Mouse (Mus musculus) cerebellum, adult 2 months (tissue): Measurements from ENCODE around the gene Syt2. TPM values are rescaled to one million over a fixed set of nuclear protein-coding genes. Genes with fewer than 3 reads are reported as not detected.

Experiments
- DNase-seq, 2 experiments: peaks; one replicate each; pipeline ENCODE4 v3.0.0; 2021
- H3K27ac ChIP-seq: fragments of 200-500 bp; 2 replicates; pipeline ENCODE4 v1.5.1; 2012; ENCODE audit warnings: low read length, control low read depth, inconsistent platforms; ENCODE audit not compliant: insufficient read depth
- H3K27me3 ChIP-seq: fragments of 200-500 bp; 2 replicates; pipeline ENCODE4 v1.6.1; 2012; ENCODE audit warnings: inconsistent platforms, mild to moderate bottlenecking, low read length, moderate library complexity; ENCODE audit not compliant: control insufficient read depth, insufficient read depth
- H3K4me1 ChIP-seq: fragments of 200-500 bp; 2 replicates; pipeline ENCODE4 v1.6.1; 2011; ENCODE audit warnings: low read length; ENCODE audit not compliant: control insufficient read depth, insufficient read depth
- H3K4me3 ChIP-seq: fragments of 200-500 bp; replicated peaks from 2 replicates; pipeline ENCODE3; 2011; ENCODE audit warnings: mild to moderate bottlenecking, low read depth, low read length, control low read depth; ENCODE audit not compliant: insufficient read depth
- CTCF ChIP-seq: fragments of 200-500 bp; IDR thresholded peaks from 2 replicates; pipeline ENCODE4 v1.5.1; 2011; ENCODE audit warnings: low read depth, mild to moderate bottlenecking, control low read depth, low read length, moderate library complexity, borderline replicate concordance; ENCODE audit not compliant: insufficient read depth
- POLR2A ChIP-seq: fragments of 200-500 bp; IDR thresholded peaks from 2 replicates; pipeline ENCODE4 v1.6.1; 2011; ENCODE audit warnings: low read length, control low read depth, borderline replicate concordance; ENCODE audit not compliant: insufficient read depth
- WGBS: fragments of 180-500 bp; shearing (Covaris S2); methylation state at CpG from one replicate; pipeline ENCODE4 v1.1.7; 2018; 5-methylcytosine and 5-hydroxymethylcytosine counted together
- polyA plus RNA-seq: library from polyadenylated mRNA; depleted of rRNA; stranded (reverse); fragments of >200 nt; gene quantifications from 2 replicates; pipeline ENCODE4 v1.2.3, GENCODE M21; 2012

Gene Syt2
- polyA plus RNA-seq, 1 experiment = 318 TPM

DNA sequence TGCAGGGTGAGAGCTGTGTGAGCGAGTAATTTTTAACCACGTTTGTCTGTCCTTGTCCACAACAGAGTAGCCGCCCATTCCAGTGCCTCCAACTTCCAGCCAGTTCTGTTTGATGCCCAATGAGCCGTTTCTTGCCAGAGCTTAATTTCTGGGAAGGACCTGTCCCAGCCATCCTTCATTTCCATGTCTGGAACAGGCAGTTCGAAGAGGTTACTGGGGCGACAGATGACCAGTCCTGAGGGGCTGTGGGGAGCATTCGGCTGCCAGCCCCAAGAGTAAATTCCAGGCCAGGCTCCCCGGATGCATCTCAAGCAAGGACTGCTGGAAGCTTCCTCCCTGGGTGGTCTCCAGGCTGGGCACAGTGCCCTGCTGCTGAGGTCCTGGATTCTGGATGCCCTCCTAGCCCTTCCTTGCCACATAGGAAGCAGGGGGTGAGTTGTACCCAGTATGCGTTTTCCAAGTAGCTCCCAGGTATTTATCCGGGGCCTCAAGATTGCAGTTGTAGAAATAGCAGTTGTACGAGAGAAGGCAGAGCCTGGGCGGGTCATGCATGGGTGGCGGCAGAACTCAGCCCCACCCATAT is 4.9 kb downstream of the Syt2 start:
- H3K4me3 ChIP-seq = peak overlapping the region; percentile 1
- peak; percentile 64 to 65 for DNase-seq
- peak overlapping the region; percentile 55 for H3K27ac ChIP-seq
- H3K27me3 ChIP-seq = no peaks in the 10 kb centered on the region
- WGBS = 8% methylated on average over 13 of the region's 13 CpGs
- H3K4me1 ChIP-seq = peaks cover 44% of the 10 kb centered on the region
- TF ChIP-seq POLR2A = no peak
- no peak for TF ChIP-seq CTCF

DNA sequence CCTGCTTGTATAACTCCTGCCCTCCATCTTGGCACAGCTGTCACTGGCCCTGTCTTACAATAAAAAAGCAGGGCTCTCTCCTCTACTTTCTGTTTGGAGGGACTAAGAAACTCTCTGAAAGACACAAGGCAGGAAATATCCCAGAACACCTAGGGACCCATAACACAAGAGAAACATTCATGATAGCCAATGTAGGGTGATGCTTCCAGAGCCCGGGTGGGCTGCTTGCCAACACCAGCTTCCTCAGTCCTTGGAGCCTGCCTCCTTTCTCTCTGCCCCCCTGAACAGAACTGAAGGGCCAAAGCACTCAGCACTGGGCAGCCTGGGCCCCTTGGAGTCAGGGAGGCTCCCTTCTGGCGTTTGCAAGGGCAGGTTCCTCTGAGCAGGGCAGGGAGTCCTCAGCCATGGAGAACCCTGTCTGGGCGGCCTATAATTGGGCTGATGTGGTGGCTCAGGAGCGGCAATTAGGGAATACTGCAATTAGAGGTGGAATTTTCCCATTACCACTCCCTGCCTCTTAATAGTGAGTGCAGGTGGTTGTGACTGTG is 5.4 kb downstream of the Syt2 start:
- peaks cover 44% of the 10 kb centered on the region for H3K4me1 ChIP-seq
- 21% methylated on average over 4 of the region's 4 CpGs for WGBS
- TF ChIP-seq CTCF = no peak
- TF ChIP-seq POLR2A = no peak
- H3K27ac ChIP-seq = peak overlapping the region; percentile 55
- peak; percentile 62 to 66 for DNase-seq
- no peaks in the 10 kb centered on the region for H3K27me3 ChIP-seq
- H3K4me3 ChIP-seq = peak overlapping the region; percentile 25

DNA sequence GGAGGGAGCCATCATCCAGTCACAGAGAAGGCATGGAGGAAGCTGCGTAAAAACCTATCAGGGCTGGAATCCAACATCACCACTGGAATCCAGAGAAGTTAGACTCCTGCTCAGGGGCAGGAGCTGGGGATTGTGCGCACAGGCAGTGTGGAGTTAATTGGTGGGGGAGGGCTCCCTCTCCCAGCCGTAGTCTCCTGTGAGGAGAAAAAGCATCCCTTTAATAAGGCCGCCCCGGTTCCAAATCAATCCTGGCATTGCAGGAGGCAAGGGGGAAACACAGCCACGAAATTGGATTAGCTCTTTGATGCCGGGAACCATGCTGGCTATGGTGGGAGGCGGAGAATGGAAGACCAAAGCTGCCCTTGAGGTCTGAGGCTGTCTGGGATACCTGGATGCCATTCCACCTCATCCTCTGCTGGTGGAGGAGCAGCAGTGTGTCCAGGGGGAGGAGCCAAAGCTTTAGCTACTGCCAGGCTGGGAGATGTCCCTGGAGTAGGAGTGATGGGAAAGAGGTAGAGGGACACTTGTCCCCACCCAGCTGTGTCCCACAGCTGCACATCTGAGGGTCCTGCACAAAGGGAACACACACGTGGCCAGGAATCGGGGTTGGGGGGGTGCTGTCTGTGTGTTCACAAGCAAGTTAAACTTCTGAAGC is 7.3 kb downstream of the Syt2 start:
- Histone ChIP-seq H3K27me3 (no peaks in the 10 kb centered on the region), H3K27ac (no peak overlapping the region), H3K4me3 (no peak overlapping the region), H3K4me1 (peaks cover 46% of the 10 kb centered on the region)
- WGBS = 51% methylated on average over 10 of the region's 10 CpGs
- no peak for DNase-seq
- TF ChIP-seq POLR2A = no peak
- TF ChIP-seq CTCF = no peak

DNA sequence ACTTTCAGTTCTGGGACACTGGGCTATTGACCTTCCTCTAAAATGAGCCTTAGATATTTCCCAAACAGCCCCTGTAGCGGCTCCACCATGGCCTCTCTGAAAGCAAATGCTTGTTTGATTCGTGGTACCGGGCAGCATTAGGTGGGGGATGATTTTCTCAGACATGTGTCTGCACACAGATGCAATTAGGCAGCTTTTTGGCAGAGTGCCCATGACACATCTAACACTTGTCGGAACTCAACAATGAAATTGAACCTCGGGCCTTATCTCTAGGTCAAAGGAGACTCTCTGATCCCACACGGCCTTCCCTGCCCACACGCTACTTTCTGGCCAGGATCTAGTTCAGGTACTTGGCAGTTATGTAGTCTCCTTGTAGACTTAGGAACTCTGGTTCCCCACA is 12.4 kb downstream of the Syt2 start:
- Histone ChIP-seq H3K4me1 (peaks cover 21% of the 10 kb centered on the region), H3K27me3 (no peaks in the 10 kb centered on the region), H3K27ac (no peak overlapping the region; the same call in 1 of the 2 replicates), H3K4me3 (no peak overlapping the region)
- WGBS = 51% methylated on average over 7 of the region's 7 CpGs
- DNase-seq = no peak
- TF ChIP-seq CTCF (no peak), POLR2A (no peak)

DNA sequence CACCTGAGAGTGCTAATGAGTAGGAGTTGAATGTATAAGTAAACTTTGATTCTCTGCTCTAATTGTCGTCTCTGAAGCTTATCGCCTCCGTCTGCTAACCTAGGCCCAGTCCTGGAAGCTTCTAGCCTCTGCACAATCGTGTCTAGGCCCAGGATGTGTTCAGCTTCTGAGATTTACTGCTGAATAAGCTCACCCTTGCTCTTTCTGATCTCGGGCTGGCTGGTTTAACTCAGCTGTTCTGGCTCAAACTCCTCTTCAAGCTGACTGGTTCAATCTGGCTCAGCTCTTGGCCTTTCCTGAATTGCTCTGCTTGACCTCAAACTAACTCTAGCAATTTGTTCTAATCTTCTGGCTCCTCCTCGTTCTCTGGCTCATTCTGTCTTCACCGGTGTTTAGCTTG is 13.7 kb downstream of the Syt2 start:
- TF ChIP-seq POLR2A (no peak), CTCF (no peak)
- no peak overlapping the region for H3K4me3 ChIP-seq
- no peak for DNase-seq
- H3K27ac ChIP-seq = no peak overlapping the region
- no peaks in the 10 kb centered on the region for H3K27me3 ChIP-seq
- H3K4me1 ChIP-seq = peaks cover 20% of the 10 kb centered on the region
- 62% methylated on average over 7 of the region's 7 CpGs for WGBS

DNA sequence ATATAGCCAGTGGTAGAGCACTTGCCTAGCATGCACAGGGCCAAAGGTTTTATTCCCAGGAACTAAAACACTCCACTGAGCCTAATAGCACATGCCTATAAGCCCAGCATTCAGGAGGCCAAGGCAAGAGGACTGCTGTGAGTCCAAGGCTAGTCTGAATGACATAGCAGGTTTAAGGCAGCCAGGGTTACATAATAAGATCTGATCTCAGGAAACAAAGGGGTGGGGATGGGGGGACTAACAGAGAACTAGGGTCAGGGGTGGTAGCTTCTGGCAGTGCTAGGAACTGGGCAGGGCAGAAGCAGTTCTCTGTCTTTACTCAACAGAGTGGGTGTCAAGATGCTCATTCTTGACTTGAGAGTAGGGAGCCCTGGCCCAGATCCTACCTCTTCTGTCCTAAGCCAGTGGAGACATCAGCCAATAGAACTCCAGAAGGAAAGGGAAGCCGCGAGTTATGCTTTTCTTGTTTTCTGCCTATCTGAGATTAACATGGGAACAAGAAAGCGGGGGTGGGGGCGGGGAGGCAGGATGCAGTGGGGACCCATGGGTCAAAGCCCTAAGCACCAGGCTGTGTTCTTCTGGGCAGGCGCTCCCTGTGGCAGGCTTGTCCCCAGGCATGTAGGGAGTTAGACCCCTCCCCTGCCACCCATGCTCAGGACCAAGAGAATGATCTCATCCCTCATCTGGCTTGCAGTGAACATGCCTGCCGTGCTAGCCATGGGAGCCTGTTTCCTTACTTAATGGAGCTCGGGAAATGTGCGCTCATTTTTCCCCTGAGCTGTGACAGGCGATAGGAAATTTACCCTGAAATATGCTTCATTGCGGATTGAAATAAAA is 25.0 kb downstream of the Syt2 start:
- TF ChIP-seq CTCF (no peak), POLR2A (no peak)
- no peak for DNase-seq
- H3K4me1 ChIP-seq = peaks cover 39% of the 10 kb centered on the region
- H3K27me3 ChIP-seq = no peaks in the 10 kb centered on the region
- H3K27ac ChIP-seq = no peak overlapping the region
- no peak overlapping the region for H3K4me3 ChIP-seq
- WGBS = 60% methylated on average over 10 of the region's 10 CpGs

DNA sequence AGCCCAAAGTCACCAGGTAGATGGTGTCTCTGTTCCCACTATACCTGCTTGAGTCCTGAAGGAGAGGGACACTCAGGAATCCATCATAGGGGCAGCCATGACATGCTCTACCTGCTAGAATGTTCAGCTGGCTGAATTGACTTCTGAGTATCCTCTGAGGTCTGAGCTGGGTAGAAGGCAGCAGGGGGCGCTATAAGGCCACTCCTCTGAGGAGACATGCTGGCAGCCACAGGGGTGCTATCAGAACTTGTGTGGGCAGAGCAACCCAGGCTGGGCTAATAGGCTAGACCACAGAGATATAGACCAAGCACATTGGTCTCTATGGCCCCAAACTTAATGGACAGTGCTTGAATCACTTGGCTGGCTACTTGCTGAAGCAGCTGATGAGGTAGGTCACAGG is 27.8 kb downstream of the Syt2 start:
- no peaks in the 10 kb centered on the region for H3K27me3 ChIP-seq
- WGBS = 18% methylated on average over 1 of the region's 1 CpGs
- TF ChIP-seq POLR2A (no peak), CTCF (peak; percentile 61; the same call in 1 of the 2 replicates)

DNA sequence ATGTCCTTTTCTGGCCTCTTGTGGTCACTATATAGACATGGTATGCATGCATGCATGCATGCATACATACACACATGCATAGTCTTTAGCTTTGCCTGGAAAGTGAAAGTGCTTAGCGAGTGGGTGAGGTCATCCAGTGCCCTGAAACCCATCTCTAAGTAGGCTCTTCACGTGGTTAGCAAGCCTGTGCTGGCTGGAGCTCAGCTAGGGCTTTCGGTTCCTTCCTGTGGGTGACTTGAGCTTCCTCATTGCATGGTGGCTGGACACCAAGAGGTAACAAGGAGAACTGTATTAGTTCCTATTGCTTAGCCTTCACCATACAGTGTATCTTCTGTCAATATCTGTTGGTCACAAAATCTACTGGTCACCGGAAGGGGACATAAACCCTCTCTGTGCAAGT is 33.0 kb downstream of the Syt2 start:
- no peak overlapping the region for H3K4me3 ChIP-seq
- TF ChIP-seq POLR2A = no peak
- no peak for TF ChIP-seq CTCF
- H3K4me1 ChIP-seq = peaks cover 22% of the 10 kb centered on the region
- no peak overlapping the region for H3K27ac ChIP-seq
- 64% methylated on average over 4 of the region's 4 CpGs for WGBS
- DNase-seq = no peak
- H3K27me3 ChIP-seq = no peaks in the 10 kb centered on the region

More for the DNA sequence above, 27.8 kb downstream of the Syt2 start:
- peak; percentile 55 to 71 for DNase-seq
- no peak overlapping the region for H3K27ac ChIP-seq
- no peak overlapping the region for H3K4me3 ChIP-seq
- H3K4me1 ChIP-seq = peaks cover 36% of the 10 kb centered on the region
